Mouse (Mus musculus) mouse embryonic stem cell (cell line): Measurements from ENCODE around the gene Dzip3.

ENCODE experiments used
- in situ Hi-C, 2 experiments: fragments of 300-500 bp; cut with MboI; formaldehyde crosslinking; loops; 1 replicate in 1 of 2; 3 replicates in 1 of 2; pipeline ENCODE4 v1.14.3; 2019 to 2020; ENCODE audit warnings: low sequenced_read_pairs in 2 of 2, low pct_unique_long_range_greater_than_20kb in 1 of 2, mixed read lengths in 1 of 2; ENCODE audit not compliant: unreplicated experiment in 1 of 2

Gene Dzip3

DNA sequence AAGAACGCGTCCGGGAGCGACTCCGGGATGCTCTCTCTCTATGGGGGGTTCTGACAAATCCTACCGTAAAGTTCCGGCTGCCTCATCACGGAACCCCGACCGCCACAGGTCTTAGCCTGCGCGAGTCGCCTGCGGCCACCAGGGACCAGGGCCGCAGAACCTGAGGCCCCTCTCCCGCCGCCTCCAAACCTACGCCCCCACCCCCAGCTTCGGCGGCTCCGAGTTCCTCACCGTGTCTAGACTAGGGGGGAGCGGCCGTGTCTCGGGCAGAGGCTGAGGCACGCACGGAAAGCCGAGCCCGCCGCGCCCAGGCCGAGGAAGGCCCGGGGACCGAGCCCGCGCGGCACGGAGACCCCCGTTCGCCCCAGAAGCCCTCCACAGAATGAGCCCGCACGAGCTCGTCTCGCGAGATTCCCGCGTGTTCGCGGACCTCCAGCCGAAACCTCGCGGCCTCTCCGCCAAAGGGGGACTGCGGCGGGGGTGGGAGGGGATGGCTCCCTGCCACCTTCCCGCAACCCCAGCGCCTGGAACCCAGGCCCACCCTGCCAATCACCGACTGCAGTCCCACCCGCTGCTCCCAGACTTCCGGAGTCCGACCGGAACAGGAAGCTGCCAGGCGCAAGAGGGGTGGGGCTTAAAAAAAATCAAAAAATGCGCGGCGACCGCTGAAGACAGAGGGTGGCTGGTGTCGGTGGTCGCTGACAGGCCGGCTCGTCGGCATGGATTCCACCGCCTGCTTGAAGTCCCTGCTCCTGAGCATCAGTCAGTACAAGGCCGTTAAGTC, at the start of gene Dzip3, which contains the start of gene Cip2a:
Dzip3 (minus strand) TSS at position 607 of the 784 bp plus-strand sequence.
Cip2a (plus strand) TSS at position 627 of the 784 bp plus-strand sequence.
- in situ Hi-C loops, result no loop called here

DNA sequence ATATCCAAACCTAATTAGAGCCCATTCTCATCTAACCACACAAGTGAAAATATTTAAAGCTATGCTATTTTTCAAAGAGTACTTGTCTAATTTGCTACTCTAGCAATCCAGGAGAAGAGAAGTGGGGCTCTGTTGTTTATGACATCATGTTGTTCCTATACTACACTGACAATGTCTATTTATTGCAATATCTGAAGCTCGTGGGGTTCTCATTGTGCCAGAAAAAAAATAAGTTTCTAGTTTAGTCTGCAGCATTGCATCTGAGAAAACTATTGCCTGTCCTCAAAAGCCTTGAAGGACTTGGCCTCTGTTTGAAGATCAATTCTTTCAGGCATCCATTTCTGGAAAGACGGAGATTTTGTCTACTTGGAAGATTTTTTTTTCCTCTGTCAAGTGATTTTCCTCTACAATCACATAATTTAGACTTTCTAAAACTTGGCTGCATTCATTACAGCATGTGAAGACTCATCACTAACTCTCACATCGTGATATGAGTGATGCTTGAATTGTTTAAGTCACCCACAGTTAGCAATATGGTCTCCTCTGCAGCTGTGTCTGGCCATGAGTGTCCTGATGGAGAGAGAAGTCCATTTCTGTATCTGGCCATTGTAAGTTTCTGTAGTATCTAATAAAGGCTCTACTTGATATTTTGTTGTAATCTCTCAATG, 46.7 kb upstream of the Dzip3 start:
- in situ Hi-C loops, result no loop called here

GRCm38 (mm10) chr16:49037771-49038170, 43.8 kb upstream of the Dzip3 start:
- in situ Hi-C loops, result no loop called here

DNA sequence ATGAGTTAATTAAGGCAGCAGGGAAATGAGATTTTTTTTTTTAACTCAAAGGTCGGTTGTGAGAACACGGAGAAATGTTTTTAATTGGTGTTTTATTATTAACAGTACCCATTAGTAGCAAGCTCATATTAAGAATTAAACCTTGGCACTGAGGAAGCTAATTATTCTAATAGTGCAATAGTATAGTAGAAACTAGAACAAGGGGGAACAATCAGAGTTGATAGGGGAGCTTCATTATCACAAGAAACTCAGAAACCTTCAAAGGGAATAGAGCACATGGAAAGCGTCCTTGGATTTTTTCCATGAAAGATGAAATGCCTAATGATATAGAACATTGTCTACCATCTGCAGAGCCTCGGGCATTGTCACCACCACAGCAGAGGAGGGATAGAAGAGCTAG, 41.9 kb upstream of the Dzip3 start:
- in situ Hi-C loops, result no loop called here

DNA sequence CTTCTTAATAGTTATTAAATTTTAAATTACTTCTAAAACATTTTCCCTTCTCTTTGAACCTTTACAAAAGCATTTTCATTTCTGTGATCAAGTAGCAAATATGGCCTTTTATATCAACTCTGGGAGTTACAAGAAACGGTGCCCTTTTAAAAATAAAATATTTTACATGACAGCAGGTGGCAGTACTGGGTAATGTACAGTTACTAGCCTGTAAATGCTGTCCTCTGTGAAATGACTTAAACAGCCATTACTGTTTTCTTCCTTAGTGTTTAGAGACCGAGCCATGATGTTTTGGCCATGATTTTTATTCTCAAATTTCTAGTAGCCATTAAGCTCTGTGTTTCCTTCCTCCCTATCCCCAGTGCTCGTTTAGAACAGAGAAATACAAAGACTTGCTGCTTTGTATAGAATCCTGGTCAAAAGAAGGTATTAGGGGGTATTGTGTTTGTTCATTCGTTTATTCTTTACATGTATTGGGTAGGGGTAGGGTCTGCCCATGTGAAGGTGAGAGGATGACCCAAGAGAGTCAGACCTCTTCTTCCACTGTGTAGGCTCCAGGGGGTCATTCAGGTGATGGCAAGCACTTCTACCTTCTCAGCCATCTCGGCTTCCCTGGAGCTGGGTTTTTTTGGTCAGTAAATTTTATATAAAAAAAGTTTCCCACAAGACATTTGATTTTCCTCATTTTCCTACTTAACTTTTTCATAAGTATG, 22.8 kb upstream of the Dzip3 start:
- in situ Hi-C loops, result no loop called here

DNA sequence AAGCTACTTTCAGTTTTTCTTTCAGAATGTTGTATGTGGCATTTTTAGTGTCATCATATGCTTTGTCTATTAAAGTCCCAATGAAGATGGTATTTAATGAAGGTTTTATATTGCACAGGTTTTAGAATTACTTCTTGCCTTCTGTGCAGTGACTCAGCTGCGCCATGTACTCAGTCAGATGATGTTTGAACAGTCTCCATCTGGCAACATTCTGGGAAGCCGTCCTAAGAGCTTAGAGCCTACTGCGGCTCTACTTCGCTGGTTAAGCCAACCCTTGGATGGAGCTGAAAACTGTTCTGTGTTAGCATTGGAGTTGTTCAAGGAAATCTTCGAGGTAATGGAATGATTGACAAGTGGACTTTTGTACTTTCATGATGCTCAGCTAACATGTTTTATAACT, 10.2 kb upstream of the Dzip3 start:
- in situ Hi-C loops, result no loop called here

GRCm38 (mm10) chr16:48994343-48994693, 353 bp upstream of the Dzip3 start:
- in situ Hi-C loops, result no loop called here

- in situ Hi-C loops, result no loop called here
Observed at GRCm38 (mm10) chr16:48993231-48993558, 770 bp downstream of the Dzip3 start.

- in situ Hi-C loops, result no loop called here
Observed at GRCm38 (mm10) chr16:48992437-48993230, 1.3 kb downstream of the Dzip3 start.

DNA sequence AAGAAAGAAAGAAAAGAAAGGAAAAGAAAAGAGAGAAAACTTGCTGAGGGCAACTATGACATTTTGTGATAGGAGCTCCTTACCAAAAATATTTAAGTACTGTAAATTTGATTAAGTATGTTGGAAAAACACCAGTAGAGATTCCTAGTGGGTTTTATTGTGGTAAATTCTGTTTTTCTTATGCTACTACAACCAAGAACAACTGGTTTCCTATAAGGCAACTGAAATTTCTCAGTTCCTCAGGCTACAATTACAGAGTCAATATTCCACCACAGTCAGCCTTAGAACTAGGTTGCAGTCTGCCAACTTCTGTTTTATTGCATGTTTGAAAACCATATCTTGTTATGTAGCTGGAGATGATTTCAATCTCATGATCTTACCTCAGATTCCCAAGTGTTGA, 4.3 kb downstream of the Dzip3 start:
- in situ Hi-C loops, result no loop called here

- in situ Hi-C loops, result no loop called here
Observed at GRCm38 (mm10) chr16:48985034-48985627, 8.8 kb downstream of the Dzip3 start.

DNA sequence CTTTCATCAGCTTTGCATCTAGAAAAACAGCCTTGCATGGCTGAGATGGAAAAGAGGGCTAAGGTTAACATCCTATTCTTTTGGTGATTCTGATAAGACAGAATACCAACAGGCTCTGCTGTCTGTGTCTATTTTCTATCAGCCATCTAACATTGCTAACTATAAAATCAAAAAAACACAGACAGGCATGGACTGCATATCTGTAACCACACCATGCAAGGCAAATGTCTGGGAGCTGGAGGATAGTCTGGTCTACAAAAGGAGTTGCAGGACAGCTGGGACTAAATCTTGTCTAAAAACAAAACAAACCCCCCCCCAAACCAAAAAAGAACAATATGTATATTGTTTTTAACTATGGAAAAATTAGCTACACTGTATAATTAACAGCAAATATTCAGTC, 14.0 kb downstream of the Dzip3 start:
- in situ Hi-C loops, result no loop called here

DNA sequence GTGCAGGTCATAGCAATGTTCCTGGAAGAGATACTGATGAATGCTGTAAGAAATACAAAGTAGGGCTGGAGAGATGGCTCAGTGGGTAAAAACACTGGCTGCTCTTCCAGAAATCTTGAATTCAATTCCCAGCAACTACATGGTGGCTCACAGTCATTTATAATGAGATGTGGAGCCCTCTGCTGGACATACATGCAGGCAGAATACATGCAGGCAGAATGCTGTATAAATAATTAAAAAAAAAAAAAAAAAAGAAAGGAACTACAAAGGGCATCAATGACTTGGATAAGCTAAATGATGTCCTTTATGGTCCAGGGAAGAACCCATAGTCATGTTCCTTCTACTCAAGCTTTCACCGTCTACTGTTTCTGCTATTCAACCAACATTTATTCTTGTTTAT, 20.4 kb downstream of the Dzip3 start:
- in situ Hi-C loops, result no loop called here

- in situ Hi-C loops, result no loop called here
Observed at GRCm38 (mm10) chr16:48972996-48973395, 21.0 kb downstream of the Dzip3 start.

- in situ Hi-C loops, result no loop called here
Observed at GRCm38 (mm10) chr16:48941805-48942204, 52.2 kb downstream of the Dzip3 start.

GRCm38 (mm10) chr16:48923724-48924123, 70.2 kb downstream of the Dzip3 start:
- in situ Hi-C loops, result no loop called here

GRCm38 (mm10) chr16:48913206-48913605, 80.8 kb downstream of the Dzip3 start:
- in situ Hi-C loops, result no loop called here

GRCm38 (mm10) chr16:48911184-48911583, 82.8 kb downstream of the Dzip3 start:
- in situ Hi-C loops, result no loop called here
